Mouse (Mus musculus) Patski (cell line): Measurements from ENCODE around the gene Pfkfb1. TPM values are rescaled to one million over a fixed set of nuclear protein-coding genes. Genes with fewer than 3 reads are reported as not detected.

ENCODE experiments used
- ATAC-seq: fragments of 100-300 bp; one replicate; pipeline ENCODE4 v1.8.0; 2021
- CTCF ChIA-PET: fragments of 350-600 bp; sonication (Branson Sonifier 250); formaldehyde crosslinking; loops from one replicate; lab custom pipeline; 2022; ENCODE audit warnings: inconsistent platforms; lab: Charles Lee
- POLR2A ChIA-PET: fragments of 350-600 bp; sonication (Branson Sonifier 250); formaldehyde crosslinking; loops from one replicate; lab custom pipeline; 2022; ENCODE audit warnings: antibody characterized with exemption, inconsistent platforms; lab: Charles Lee
- DNase-seq: peaks from one replicate; pipeline ENCODE4 v3.0.0-alpha.2; 2011; ENCODE audit warnings: low read depth, low spot score
- H3K27me3 ChIP-seq: fragments of 371-371 bp; one replicate; pipeline ENCODE4 v1.5.1; 2021
- CTCF ChIP-seq: fragments of 100-300 bp; IDR thresholded peaks from one replicate; pipeline ENCODE4 v1.5.1; 2021
- in situ Hi-C: fragments of 300-500 bp; cut with MboI; formaldehyde crosslinking; loops from 3 replicates; pipeline ENCODE4 v1.11.1; 2018; ENCODE audit warnings: low pct_unique_long_range_greater_than_20kb, mixed read lengths
- polyA plus RNA-seq: library from polyadenylated mRNA; unstranded; gene quantifications from one replicate; pipeline ENCODE4 v1.2.3, GENCODE M21; 2021

The Pfkfb1 gene
- 4.3 TPM for polyA plus RNA-seq

GRCm38 (mm10) chrX:150588023-150588764, at the start of gene Pfkfb1:
Gene Pfkfb1 (plus strand): TSS chrX:150588229.
- H3K27me3 ChIP-seq = peaks cover 28% of the 10 kb centered on the region
- ChIA-PET CTCF (interaction anchor here (1.2 to 1.7 kb wide), 2 partner anchors 10 to 78 kb away, joined by 3 to 4 read pairs; no protein-coding TSS in a partner anchor), POLR2A (no interaction called here)
- no peak for TF ChIP-seq CTCF
- ATAC-seq (peak; percentile 98), DNase-seq (no peak)
- in situ Hi-C loops = no loop called here

- in situ Hi-C loops = no loop called here
- H3K27me3 ChIP-seq = peaks cover 23% of the 10 kb centered on the region
- TF ChIP-seq CTCF = no peak
- no peak for DNase-seq
- ATAC-seq = no peak
- ChIA-PET POLR2A (no interaction called here), CTCF (interaction anchor here (1.4 kb wide), 1 partner anchor 18 kb away, joined by 4 read pairs; no protein-coding TSS in a partner anchor)
These were observed 47.9 kb upstream of the Pfkfb1 start for GRCm38 (mm10) chrX:150540111-150540510.

- ChIA-PET POLR2A (no interaction called here), CTCF (no interaction called here)
- H3K27me3 ChIP-seq = peaks cover 26% of the 10 kb centered on the region
- in situ Hi-C loops = no loop called here
- no peak for TF ChIP-seq CTCF
- ATAC-seq = no peak
- DNase-seq = no peak
These were observed 46.3 kb upstream of the Pfkfb1 start for GRCm38 (mm10) chrX:150541684-150542083.

GRCm38 (mm10) chrX:150547239-150547638, 40.8 kb upstream of the Pfkfb1 start, which contains the start of gene Alas2:
Gene Alas2 (plus strand): TSS chrX:150547375.
- DNase-seq (no peak), ATAC-seq (no peak)
- H3K27me3 ChIP-seq = peaks cover 29% of the 10 kb centered on the region
- in situ Hi-C loops = no loop called here
- ChIA-PET POLR2A (no interaction called here), CTCF (no interaction called here)
- TF ChIP-seq CTCF = no peak

GRCm38 (mm10) chrX:150549639-150550038, 38.4 kb upstream of the Pfkfb1 start:
- no peak for DNase-seq
- no peak for ATAC-seq
- H3K27me3 ChIP-seq = peaks cover 49% of the 10 kb centered on the region
- ChIA-PET CTCF (no interaction called here), POLR2A (no interaction called here)
- no peak for TF ChIP-seq CTCF
- in situ Hi-C loops = no loop called here

- in situ Hi-C loops = no loop called here
- DNase-seq (no peak), ATAC-seq (no peak)
- ChIA-PET POLR2A (no interaction called here), CTCF (no interaction called here)
- TF ChIP-seq CTCF = no peak
- H3K27me3 ChIP-seq = peaks cover 62% of the 10 kb centered on the region
These were observed 36.0 kb upstream of the Pfkfb1 start for GRCm38 (mm10) chrX:150551986-150552385.

GRCm38 (mm10) chrX:150554032-150554431, 34.0 kb upstream of the Pfkfb1 start:
- peaks cover 51% of the 10 kb centered on the region for H3K27me3 ChIP-seq
- POLR2A ChIA-PET = no interaction called here
- no peak for TF ChIP-seq CTCF

GRCm38 (mm10) chrX:150564644-150565357, 23.2 kb upstream of the Pfkfb1 start:
- TF ChIP-seq CTCF = no peak
- ChIA-PET POLR2A (no interaction called here), CTCF (no interaction called here)
- ATAC-seq = no peak
- no peak for DNase-seq
- peaks cover 38% of the 10 kb centered on the region for H3K27me3 ChIP-seq
- in situ Hi-C loops = no loop called here

More at GRCm38 (mm10) chrX:150554032-150554431, 34.0 kb upstream of the Pfkfb1 start:
- DNase-seq (no peak), ATAC-seq (no peak)
- CTCF ChIA-PET = no interaction called here
- in situ Hi-C loops = no loop called here

- peaks cover 19% of the 10 kb centered on the region for H3K27me3 ChIP-seq
- DNase-seq (peak; percentile 62), ATAC-seq (peak; percentile 93)
- no peak for TF ChIP-seq CTCF
- in situ Hi-C loops = no loop called here
- ChIA-PET POLR2A (no interaction called here), CTCF (no interaction called here)
These were observed 6.1 kb upstream of the Pfkfb1 start for GRCm38 (mm10) chrX:150581921-150582320.

GRCm38 (mm10) chrX:150585116-150585515, 2.9 kb upstream of the Pfkfb1 start:
- peaks cover 23% of the 10 kb centered on the region for H3K27me3 ChIP-seq
- no peak for ATAC-seq
- POLR2A ChIA-PET = no interaction called here
- TF ChIP-seq CTCF = no peak
- CTCF ChIA-PET = no interaction called here
- in situ Hi-C loops = no loop called here
- no peak for DNase-seq

GRCm38 (mm10) chrX:150589696-150590095, 1.7 kb downstream of the Pfkfb1 start, which contains the start of gene Apex2:
Gene Apex2 (minus strand): TSS chrX:150589868.
- DNase-seq = no peak
- TF ChIP-seq CTCF = no peak
- in situ Hi-C loops = no loop called here
- ATAC-seq = no peak
- POLR2A ChIA-PET = no interaction called here
- H3K27me3 ChIP-seq = peaks cover 30% of the 10 kb centered on the region
- CTCF ChIA-PET = no interaction called here
